Mouse (Mus musculus) hindlimb bud, embryonic 11.5 days (tissue): Measurements from ENCODE around the gene Adss.

Experiments
- DNase-seq: peaks from one replicate; pipeline ENCODE4 v3.0.0-alpha.2; 2012; ENCODE audit warnings: low read depth, low spot score; ENCODE audit errors: extremely low spot score

The Adss gene

GRCm38 (mm10) chr1:177729043-177730024, 67.0 kb downstream of the Adss start, which contains the start of gene 1700016C15Rik:
TSS of gene 1700016C15Rik (plus strand) at chr1:177729814.
- DNase-seq: no peak

GRCm38 (mm10) chr1:177727883-177728525, 68.3 kb downstream of the Adss start:
- no peak for DNase-seq

DNA sequence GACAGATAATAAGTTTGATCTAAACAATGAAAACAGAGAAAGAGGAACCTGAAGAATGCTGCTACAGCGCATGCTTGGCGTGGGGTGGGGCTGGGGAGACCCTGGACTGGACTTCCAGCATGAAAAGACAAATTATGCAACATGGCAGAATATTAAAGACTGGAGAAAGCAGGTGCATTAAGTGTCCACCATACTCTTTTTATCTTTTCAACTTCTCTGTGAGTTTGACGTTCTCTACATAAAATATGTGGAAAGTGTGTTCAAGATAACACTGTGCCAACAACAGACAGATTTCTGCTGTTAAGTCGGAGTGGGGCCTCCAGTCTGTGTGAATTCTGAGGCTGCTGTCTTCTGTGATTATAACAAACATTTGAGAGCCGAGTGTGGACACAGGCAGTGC, 69.4 kb downstream of the Adss start:
- DNase-seq: no peak

DNA sequence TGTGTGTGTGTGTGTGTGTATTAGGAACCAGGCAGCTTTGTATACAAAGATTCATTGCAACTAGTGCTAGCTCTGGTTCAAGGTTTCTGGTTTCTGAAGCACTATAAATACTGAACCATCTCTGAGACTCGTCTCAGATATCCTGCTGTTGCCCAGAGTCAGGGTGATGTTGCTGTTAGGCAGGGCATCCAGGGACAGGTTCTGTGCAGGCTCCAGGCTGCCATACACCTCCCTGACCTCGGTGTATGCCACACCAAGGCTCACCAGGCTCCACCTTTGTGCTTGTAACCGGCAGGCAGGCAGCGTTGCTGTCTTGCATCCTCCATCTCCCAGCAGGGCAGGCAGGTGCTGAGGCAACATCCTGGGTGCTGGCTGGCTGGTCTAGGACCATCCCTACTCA, 72.5 kb downstream of the Adss start:
- no peak for DNase-seq

- DNase-seq: no peak
Observed at GRCm38 (mm10) chr1:177719029-177719427, 77.3 kb downstream of the Adss start.

- no peak for DNase-seq
Observed at GRCm38 (mm10) chr1:177718340-177719028, 77.8 kb downstream of the Adss start.

DNA sequence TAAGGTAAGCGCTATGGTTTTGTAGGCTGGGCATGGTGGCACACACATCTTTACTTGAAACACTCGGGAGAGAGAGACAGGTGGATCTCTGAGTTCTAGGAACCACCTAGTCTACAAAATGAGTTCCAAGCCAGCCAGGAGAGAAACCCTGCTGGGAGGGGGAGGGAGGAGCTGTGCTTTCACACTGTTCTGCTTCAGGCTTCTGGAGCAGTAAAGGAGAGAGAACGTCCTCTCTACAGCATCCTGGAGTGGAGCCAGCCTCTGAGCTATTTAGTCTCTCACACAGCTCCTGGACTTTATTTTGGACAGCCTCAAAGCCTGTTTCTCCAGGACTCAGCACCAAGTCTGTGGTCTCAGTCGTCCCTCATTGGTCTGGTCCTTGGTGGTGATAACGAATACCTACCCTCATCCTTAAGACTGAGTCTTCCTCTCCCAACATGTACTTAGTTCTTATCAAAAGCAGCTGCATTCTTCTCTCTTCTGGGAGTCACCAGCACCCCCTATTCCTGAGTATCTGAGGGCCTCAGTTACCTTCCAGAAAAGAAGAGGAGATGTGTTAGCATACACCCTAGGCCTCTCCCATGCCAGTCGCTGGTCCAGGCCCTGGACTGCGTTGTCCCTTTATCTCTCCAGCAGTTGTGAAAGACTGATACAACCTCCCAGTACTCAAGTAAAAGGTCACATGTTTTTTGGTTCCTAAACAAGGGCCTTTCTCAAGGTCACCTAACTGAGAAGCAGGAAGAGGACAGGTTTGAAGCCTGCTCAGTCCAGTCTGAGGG, 79.1 kb downstream of the Adss start:
- DNase-seq: no peak

- DNase-seq: no peak
Observed at GRCm38 (mm10) chr1:177716448-177716847, 79.9 kb downstream of the Adss start.

DNA sequence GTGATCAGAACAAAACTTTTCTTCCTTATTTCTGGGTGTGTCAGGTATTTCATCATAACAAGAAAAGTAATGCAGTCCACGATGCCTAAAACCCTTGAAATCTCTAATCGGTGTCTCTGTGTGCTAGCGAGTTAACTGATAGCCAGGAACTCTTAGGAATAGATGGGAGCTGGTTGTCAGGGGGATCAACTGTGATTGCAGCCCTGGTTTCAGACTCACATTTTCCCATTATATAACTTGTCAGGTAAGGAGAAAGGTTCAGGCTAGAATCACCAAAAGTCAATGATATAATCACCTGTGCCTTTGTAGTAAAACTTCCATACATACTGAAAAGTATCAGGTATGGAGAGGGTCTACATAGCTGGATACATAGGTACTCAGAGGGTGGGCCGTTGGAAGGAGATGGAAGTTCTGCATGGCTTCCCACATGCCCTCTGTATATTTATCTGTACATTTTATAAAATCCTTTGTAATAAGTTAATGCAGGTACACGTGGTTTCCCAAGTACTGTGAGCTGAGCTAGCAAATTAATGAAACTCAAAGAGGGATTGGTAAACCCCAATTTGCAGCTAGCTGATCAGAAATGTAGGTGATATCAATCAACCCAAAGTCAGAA, 81.8 kb downstream of the Adss start:
- no peak for DNase-seq

GRCm38 (mm10) chr1:177713635-177714396, 82.5 kb downstream of the Adss start:
- DNase-seq: no peak
